Mouse (Mus musculus): ENCODE results near the gene Scube2. TPM values are rescaled to one million over a fixed set of nuclear protein-coding genes. Genes with fewer than 3 reads are reported as not detected.

The Scube2 gene
- total RNA-seq, 2 experiments from 2014 or later = 0.32 TPM; not detected in 1

GRCm38 (mm10) chr7:109800626-109801025 lies 64.9 kb downstream of the Scube2 start:
- peak in 1 of 2 experiments; percentile 10 for DNase-seq (ENCODE audit: low spot score in 2 of 2)

- peak; percentile 12 to 16 for DNase-seq (ENCODE audit: low spot score in 2 of 2)
These were observed 66.3 kb downstream of the Scube2 start for GRCm38 (mm10) chr7:109799168-109799567.

- DNase-seq (ENCODE audit: low spot score in 2 of 2) = peak in 1 of 2 experiments; percentile 3
These were observed 69.9 kb downstream of the Scube2 start for GRCm38 (mm10) chr7:109795564-109795963.

GRCm38 (mm10) chr7:109794556-109794955 lies 70.9 kb downstream of the Scube2 start:
- DNase-seq (ENCODE audit: low spot score in 2 of 2) = no peak

GRCm38 (mm10) chr7:109792759-109793158 lies 72.7 kb downstream of the Scube2 start:
- DNase-seq (ENCODE audit: low spot score in 2 of 2) = peak; percentile 47 to 49

- DNase-seq (ENCODE audit: low spot score in 2 of 2) = no peak
These were observed 74.7 kb downstream of the Scube2 start for GRCm38 (mm10) chr7:109790818-109791217.

GRCm38 (mm10) chr7:109787860-109788259 lies 77.6 kb downstream of the Scube2 start:
- no peak for DNase-seq (ENCODE audit: low spot score in 2 of 2)

GRCm38 (mm10) chr7:109783281-109783680 lies 82.2 kb downstream of the Scube2 start:
- DNase-seq (ENCODE audit: low spot score in 2 of 2) = no peak

GRCm38 (mm10) chr7:109781470-109782203 lies 83.8 kb downstream of the Scube2 start, which contains the start of gene Nrip3:
Gene Nrip3, minus strand, starts transcription at chr7:109782025.
- peak; percentile 64 to 67 for DNase-seq (ENCODE audit: low spot score in 2 of 2)

- DNase-seq (ENCODE audit: low spot score in 2 of 2) = no peak
These were observed 84.4 kb downstream of the Scube2 start for GRCm38 (mm10) chr7:109781087-109781469.

- DNase-seq (ENCODE audit: low spot score in 2 of 2) = no peak
These were observed 93.2 kb downstream of the Scube2 start for GRCm38 (mm10) chr7:109772251-109772650.

GRCm38 (mm10) chr7:109768699-109769383 lies 96.6 kb downstream of the Scube2 start:
- no peak for DNase-seq (ENCODE audit: low spot score in 2 of 2)

GRCm38 (mm10) chr7:109767575-109768350 lies 97.7 kb downstream of the Scube2 start:
- no peak for DNase-seq (ENCODE audit: low spot score in 2 of 2)

GRCm38 (mm10) chr7:109764009-109764408 lies 101.5 kb downstream of the Scube2 start:
- DNase-seq (ENCODE audit: low spot score in 2 of 2) = no peak

GRCm38 (mm10) chr7:109756291-109756690 lies 109.2 kb downstream of the Scube2 start:
- DNase-seq (ENCODE audit: low spot score in 2 of 2) = no peak

GRCm38 (mm10) chr7:109754034-109754433 lies 111.4 kb downstream of the Scube2 start:
- no peak for DNase-seq (ENCODE audit: low spot score in 2 of 2)

GRCm38 (mm10) chr7:109752008-109752925 lies 113.2 kb downstream of the Scube2 start, which contains the start of gene Tmem9b:
Gene Tmem9b, minus strand, starts transcription at chr7:109752875.
- DNase-seq (ENCODE audit: low spot score in 2 of 2) = peak; percentile 81 to 86

GRCm38 (mm10) chr7:109751427-109752007 lies 114.0 kb downstream of the Scube2 start:
- DNase-seq (ENCODE audit: low spot score in 2 of 2) = no peak
